Mouse (Mus musculus): ENCODE results near the gene Thoc5. TPM values are rescaled to one million over a fixed set of nuclear protein-coding genes. Genes with fewer than 3 reads are reported as not detected.

Thoc5 gene
- polyA plus RNA-seq, 1 experiment from 2014 or later, result 27.9 TPM

DNA sequence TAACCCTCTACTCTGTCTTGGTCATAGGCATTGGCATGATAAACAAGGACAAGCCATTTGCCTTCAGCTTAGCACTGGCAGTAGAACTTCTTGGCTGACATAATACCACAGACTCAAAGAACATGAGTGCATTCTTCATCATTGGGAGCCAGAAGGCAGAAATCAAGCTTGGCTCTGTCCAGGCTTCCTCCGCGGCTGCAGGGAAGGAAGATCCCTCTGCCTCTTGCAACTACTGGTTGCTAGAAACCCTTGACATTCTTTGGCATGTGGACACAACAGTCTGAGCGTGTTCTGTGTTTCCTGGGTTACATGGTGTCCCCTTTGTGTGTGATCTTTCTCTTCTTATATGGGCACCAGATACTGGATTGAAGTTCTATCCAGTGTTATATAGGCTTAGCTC lies 8.1 kb upstream of the Thoc5 start:
- 90% methylated on average over 3 of the region's 3 CpGs for WGBS
- H3K4me2 ChIP-seq (ENCODE audit: low read depth, low read length), result no peak overlapping the region
- no peaks in the 10 kb centered on the region for H3K4me1 ChIP-seq (ENCODE audit: control insufficient read depth, insufficient read depth, low read length)
- DNase-seq (ENCODE audit: low spot score), result no peak
- peaks cover 51% of the 10 kb centered on the region for H3K36me3 ChIP-seq (ENCODE audit: control insufficient read depth, insufficient read depth, low read length)
- H3K9ac ChIP-seq (ENCODE audit: low read depth, low read length), result no peak overlapping the region
- H3K27me3 ChIP-seq (replicated peaks; ENCODE audit: control insufficient read depth, insufficient read depth, low read length), result no peaks in the 10 kb centered on the region
- no peak overlapping the region for H3K27ac ChIP-seq (replicated peaks; ENCODE audit: low read depth, low read length)
- H3K9me3 ChIP-seq (ENCODE audit: control insufficient read depth, low read length), result no peaks in the 10 kb centered on the region
- H3K4me3 ChIP-seq (ENCODE audit: low read depth, low read length), result no peak overlapping the region
- ATAC-seq (ENCODE audit: low read depth), result no peak

DNA sequence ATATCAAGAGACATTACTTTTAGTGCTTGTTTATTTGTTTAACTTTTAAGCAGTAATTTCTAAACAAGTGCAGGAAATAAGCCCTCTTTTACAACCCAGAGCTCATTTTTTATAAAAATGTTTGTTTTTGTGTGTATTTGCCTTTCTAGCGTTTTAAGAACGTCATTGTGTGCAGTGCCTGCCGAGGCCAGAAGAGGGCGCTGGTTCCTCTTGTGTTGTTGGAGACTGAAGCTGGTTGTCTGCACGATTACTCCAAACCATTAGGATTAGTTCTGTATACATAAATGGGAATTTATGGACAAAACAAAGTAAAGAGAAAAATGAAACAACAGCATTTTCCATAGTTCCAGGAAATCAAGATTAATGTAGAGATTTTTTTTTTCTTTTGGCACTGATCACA lies 5.3 kb downstream of the Thoc5 start:
- no peak overlapping the region for H3K27ac ChIP-seq (replicated peaks; ENCODE audit: low read depth, low read length)
- DNase-seq (ENCODE audit: low spot score) (no peak), ATAC-seq (ENCODE audit: low read depth) (no peak)
- H3K4me2 ChIP-seq (ENCODE audit: low read depth, low read length), result no peak overlapping the region
- H3K9ac ChIP-seq (ENCODE audit: low read depth, low read length), result no peak overlapping the region
- H3K4me3 ChIP-seq (ENCODE audit: low read depth, low read length), result no peak overlapping the region
- H3K9me3 ChIP-seq (ENCODE audit: control insufficient read depth, low read length), result no peaks in the 10 kb centered on the region
- WGBS, result 70% methylated on average over 5 of the region's 5 CpGs
- peaks cover 5% of the 10 kb centered on the region; the same call in 1 of the 2 replicates for H3K4me1 ChIP-seq (ENCODE audit: control insufficient read depth, insufficient read depth, low read length)
- no peaks in the 10 kb centered on the region for H3K27me3 ChIP-seq (replicated peaks; ENCODE audit: control insufficient read depth, insufficient read depth, low read length)
- peaks cover 44% of the 10 kb centered on the region for H3K36me3 ChIP-seq (ENCODE audit: control insufficient read depth, insufficient read depth, low read length)

DNA sequence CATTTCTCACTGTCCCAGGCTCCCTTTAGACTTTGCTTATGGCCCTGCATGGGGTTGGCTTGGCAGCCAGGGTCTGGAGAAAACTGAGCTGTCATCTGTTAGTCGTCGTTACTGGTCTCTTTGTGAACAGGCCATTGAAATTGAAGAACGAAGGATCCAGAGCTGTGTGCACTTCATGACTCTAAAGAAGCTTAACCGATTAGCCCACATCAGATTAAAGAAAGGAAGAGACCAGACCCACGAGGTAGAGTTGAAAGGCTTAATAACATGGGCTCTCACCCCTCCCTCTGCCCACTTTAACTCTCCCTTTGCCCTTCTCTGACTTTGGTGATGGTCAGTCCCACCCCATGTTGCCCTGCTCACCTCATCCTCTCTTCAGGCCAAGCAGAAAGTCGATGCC lies 6.8 kb downstream of the Thoc5 start:
- H3K36me3 ChIP-seq (ENCODE audit: control insufficient read depth, insufficient read depth, low read length), result peaks cover 55% of the 10 kb centered on the region
- no peak overlapping the region for H3K4me3 ChIP-seq (ENCODE audit: low read depth, low read length)
- WGBS, result 89% methylated on average over 6 of the region's 6 CpGs
- no peaks in the 10 kb centered on the region for H3K9me3 ChIP-seq (ENCODE audit: control insufficient read depth, low read length)
- DNase-seq (ENCODE audit: low spot score) (no peak), ATAC-seq (ENCODE audit: low read depth) (no peak)
- no peak overlapping the region for H3K27ac ChIP-seq (replicated peaks; ENCODE audit: low read depth, low read length)
- no peak overlapping the region for H3K9ac ChIP-seq (ENCODE audit: low read depth, low read length)
- H3K27me3 ChIP-seq (replicated peaks; ENCODE audit: control insufficient read depth, insufficient read depth, low read length), result no peaks in the 10 kb centered on the region
- no peak overlapping the region for H3K4me2 ChIP-seq (ENCODE audit: low read depth, low read length)
- H3K4me1 ChIP-seq (ENCODE audit: control insufficient read depth, insufficient read depth, low read length), result no peaks in the 10 kb centered on the region

DNA sequence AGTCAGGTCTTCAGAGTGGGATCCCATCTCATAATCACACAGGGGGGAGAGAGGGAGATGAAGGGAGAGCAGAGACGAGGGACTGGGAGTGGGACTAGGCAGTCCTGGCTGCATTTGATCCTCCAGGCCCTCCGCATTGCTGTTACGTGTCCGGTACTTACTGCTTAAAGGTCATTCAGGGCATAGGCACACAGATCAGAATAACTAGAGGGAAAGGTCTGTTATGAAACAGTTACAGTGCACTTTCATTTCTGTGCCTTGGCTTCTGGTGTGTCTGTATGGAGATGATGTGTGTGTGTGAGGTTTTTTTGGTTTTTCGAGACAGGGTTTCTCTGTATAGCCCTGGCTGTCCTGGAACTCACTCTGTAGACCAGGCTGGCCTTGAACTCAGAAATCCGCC lies 11.1 kb downstream of the Thoc5 start:
- no peak overlapping the region for H3K27ac ChIP-seq (replicated peaks; ENCODE audit: low read depth, low read length)
- 88% methylated on average over 5 of the region's 6 CpGs for WGBS
- no peaks in the 10 kb centered on the region for H3K4me1 ChIP-seq (ENCODE audit: control insufficient read depth, insufficient read depth, low read length)
- H3K27me3 ChIP-seq (replicated peaks; ENCODE audit: control insufficient read depth, insufficient read depth, low read length), result no peaks in the 10 kb centered on the region
- no peak overlapping the region for H3K4me2 ChIP-seq (ENCODE audit: low read depth, low read length)
- no peak overlapping the region for H3K9ac ChIP-seq (ENCODE audit: low read depth, low read length)
- no peaks in the 10 kb centered on the region for H3K9me3 ChIP-seq (ENCODE audit: control insufficient read depth, low read length)
- ATAC-seq (ENCODE audit: low read depth) (no peak), DNase-seq (ENCODE audit: low spot score) (no peak)
- H3K4me3 ChIP-seq (ENCODE audit: low read depth, low read length), result no peak overlapping the region
- peaks cover 63% of the 10 kb centered on the region for H3K36me3 ChIP-seq (ENCODE audit: control insufficient read depth, insufficient read depth, low read length)

- no peak overlapping the region for H3K4me3 ChIP-seq (ENCODE audit: low read depth, low read length)
- WGBS, result 83% methylated on average over 1 of the region's 1 CpGs
- no peaks in the 10 kb centered on the region for H3K4me1 ChIP-seq (ENCODE audit: control insufficient read depth, insufficient read depth, low read length)
- H3K4me2 ChIP-seq (ENCODE audit: low read depth, low read length), result no peak overlapping the region
- DNase-seq (ENCODE audit: low spot score) (peak; percentile 61), ATAC-seq (ENCODE audit: low read depth) (no peak)
- peaks cover 86% of the 10 kb centered on the region for H3K36me3 ChIP-seq (ENCODE audit: control insufficient read depth, insufficient read depth, low read length)
- H3K9me3 ChIP-seq (ENCODE audit: control insufficient read depth, low read length), result no peaks in the 10 kb centered on the region
- no peak overlapping the region for H3K9ac ChIP-seq (ENCODE audit: low read depth, low read length)
- H3K27ac ChIP-seq (replicated peaks; ENCODE audit: low read depth, low read length), result no peak overlapping the region
- no peaks in the 10 kb centered on the region for H3K27me3 ChIP-seq (replicated peaks; ENCODE audit: control insufficient read depth, insufficient read depth, low read length)
These were observed 20.9 kb downstream of the Thoc5 start for GRCm38 (mm10) chr11:4916068-4916467.

GRCm38 (mm10) chr11:4921281-4921680 lies 26.2 kb downstream of the Thoc5 start:
- H3K36me3 ChIP-seq (ENCODE audit: control insufficient read depth, insufficient read depth, low read length), result peaks cover 90% of the 10 kb centered on the region
- 64% methylated on average over 2 of the region's 2 CpGs for WGBS

DNA sequence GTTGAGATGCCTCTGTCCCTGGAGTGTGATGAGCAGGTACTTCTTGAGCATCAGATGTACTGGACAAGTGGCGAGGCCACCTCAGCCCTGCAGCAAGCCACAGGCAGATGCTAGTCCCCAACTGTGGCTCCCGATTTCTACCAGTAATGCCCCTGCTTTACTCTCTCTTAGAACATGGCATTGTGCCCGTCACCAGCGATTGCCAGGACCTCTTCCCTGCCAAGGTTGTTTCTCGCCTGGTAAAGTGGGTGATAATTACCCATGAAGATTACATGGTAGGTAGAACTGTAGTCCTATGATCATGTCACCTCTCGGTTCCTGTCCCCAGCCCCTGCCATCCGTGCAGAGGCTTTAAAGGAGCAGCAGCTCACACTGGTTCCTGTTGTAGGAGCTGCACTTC lies 26.6 kb downstream of the Thoc5 start:
- DNase-seq (ENCODE audit: low spot score) (no peak), ATAC-seq (ENCODE audit: low read depth) (no peak)
- H3K9me3 ChIP-seq (ENCODE audit: control insufficient read depth, low read length), result no peaks in the 10 kb centered on the region
- no peaks in the 10 kb centered on the region for H3K4me1 ChIP-seq (ENCODE audit: control insufficient read depth, insufficient read depth, low read length)
- H3K27me3 ChIP-seq (replicated peaks; ENCODE audit: control insufficient read depth, insufficient read depth, low read length), result no peaks in the 10 kb centered on the region
- peaks cover 94% of the 10 kb centered on the region for H3K36me3 ChIP-seq (ENCODE audit: control insufficient read depth, insufficient read depth, low read length)
- H3K4me2 ChIP-seq (ENCODE audit: low read depth, low read length), result no peak overlapping the region
- no peak overlapping the region for H3K4me3 ChIP-seq (ENCODE audit: low read depth, low read length)
- 93% methylated on average over 7 of the region's 7 CpGs for WGBS
- H3K9ac ChIP-seq (ENCODE audit: low read depth, low read length), result no peak overlapping the region
- no peak overlapping the region for H3K27ac ChIP-seq (replicated peaks; ENCODE audit: low read depth, low read length)

More at GRCm38 (mm10) chr11:4921281-4921680, 26.2 kb downstream of the Thoc5 start:
- H3K9me3 ChIP-seq (ENCODE audit: control insufficient read depth, low read length), result no peaks in the 10 kb centered on the region
- ATAC-seq (ENCODE audit: low read depth) (no peak), DNase-seq (ENCODE audit: low spot score) (no peak)
- H3K27ac ChIP-seq (replicated peaks; ENCODE audit: low read depth, low read length), result no peak overlapping the region
- no peak overlapping the region for H3K4me2 ChIP-seq (ENCODE audit: low read depth, low read length)
- H3K9ac ChIP-seq (ENCODE audit: low read depth, low read length), result no peak overlapping the region
- H3K4me1 ChIP-seq (ENCODE audit: control insufficient read depth, insufficient read depth, low read length), result no peaks in the 10 kb centered on the region
- H3K4me3 ChIP-seq (ENCODE audit: low read depth, low read length), result no peak overlapping the region
- no peaks in the 10 kb centered on the region for H3K27me3 ChIP-seq (replicated peaks; ENCODE audit: control insufficient read depth, insufficient read depth, low read length)

DNA sequence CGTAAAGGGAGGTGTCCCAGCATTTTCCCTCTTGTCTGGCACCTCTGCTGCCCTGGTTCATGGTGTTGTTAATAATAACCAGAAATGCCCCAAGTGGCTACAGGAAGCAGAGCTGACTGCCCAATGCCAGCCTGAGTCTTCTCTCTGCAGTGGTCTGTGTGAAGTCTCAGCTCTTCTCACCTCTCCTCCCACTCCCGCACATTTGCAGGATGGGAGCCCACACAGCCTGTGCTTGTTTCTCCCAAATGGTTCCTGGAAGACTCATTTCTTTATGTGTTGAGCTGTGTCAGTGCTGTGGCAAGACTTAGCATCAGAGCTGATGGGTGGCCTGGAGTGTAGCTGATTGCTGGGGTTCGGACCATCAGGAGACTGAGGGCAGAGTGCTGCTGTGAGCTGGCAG lies 32.1 kb downstream of the Thoc5 start:
- no peak for DNase-seq (ENCODE audit: low spot score)
- no peak overlapping the region for H3K9ac ChIP-seq (ENCODE audit: low read depth, low read length)
- H3K4me2 ChIP-seq (ENCODE audit: low read depth, low read length), result no peak overlapping the region
- WGBS, result 89% methylated on average over 3 of the region's 3 CpGs
- H3K9me3 ChIP-seq (ENCODE audit: control insufficient read depth, low read length), result no peaks in the 10 kb centered on the region
- H3K4me3 ChIP-seq (ENCODE audit: low read depth, low read length), result no peak overlapping the region
- no peak for ATAC-seq (ENCODE audit: low read depth)
- no peaks in the 10 kb centered on the region for H3K27me3 ChIP-seq (replicated peaks; ENCODE audit: control insufficient read depth, insufficient read depth, low read length)
- H3K36me3 ChIP-seq (ENCODE audit: control insufficient read depth, insufficient read depth, low read length), result peaks cover 73% of the 10 kb centered on the region
- H3K4me1 ChIP-seq (ENCODE audit: control insufficient read depth, insufficient read depth, low read length), result no peaks in the 10 kb centered on the region
- no peak overlapping the region for H3K27ac ChIP-seq (replicated peaks; ENCODE audit: low read depth, low read length)

- Histone ChIP-seq H3K4me3 (ENCODE audit: low read depth, low read length) (no peak overlapping the region), H3K4me2 (ENCODE audit: low read depth, low read length) (no peak overlapping the region), H3K4me1 (ENCODE audit: control insufficient read depth, insufficient read depth, low read length) (no peaks in the 10 kb centered on the region), H3K36me3 (ENCODE audit: control insufficient read depth, insufficient read depth, low read length) (peaks cover 35% of the 10 kb centered on the region), H3K27me3 (replicated peaks; ENCODE audit: control insufficient read depth, insufficient read depth, low read length) (no peaks in the 10 kb centered on the region), H3K9ac (ENCODE audit: low read depth, low read length) (no peak overlapping the region), H3K9me3 (ENCODE audit: control insufficient read depth, low read length) (no peaks in the 10 kb centered on the region), H3K27ac (replicated peaks; ENCODE audit: low read depth, low read length) (no peak overlapping the region)
- WGBS, result 69% methylated on average over 1 of the region's 1 CpGs
- no peak for ATAC-seq (ENCODE audit: low read depth)
- DNase-seq (ENCODE audit: low spot score), result peak; percentile 59
These were observed 36.0 kb downstream of the Thoc5 start for GRCm38 (mm10) chr11:4931009-4931601.
